Mouse (Mus musculus) kidney, postnatal 0 days (tissue): ENCODE measurements around the gene Usp22. TPM values are rescaled to one million over a fixed set of nuclear protein-coding genes. Genes with fewer than 3 reads are reported as not detected.
"Not testable (repeated sequence)": the region's sequence is repeated elsewhere in the genome, so short reads cannot be mapped to it uniquely, and the experiment has no call there.

Experiments
- ATAC-seq: fragments of 200-750 bp; cut with Nextera tagmentation; replicated peaks from 2 replicates; pipeline ENCODE4 v1.8.0; 2017; ENCODE audit warnings: low read depth, moderate number of reproducible peaks, moderate TSS enrichment, moderate library complexity; ENCODE audit not compliant: low FRiP score
- DNase-seq: peaks from one replicate; pipeline ENCODE4 v3.0.0-alpha.2; 2016; ENCODE audit warnings: low spot score
- H3K27ac ChIP-seq: fragments of 300-500 bp; sonication (generic); 2 replicates; pipeline ENCODE4 v1.5.1; 2014; ENCODE audit warnings: mild to moderate bottlenecking
- H3K27me3 ChIP-seq: fragments of 300-500 bp; sonication (generic); 2 replicates; pipeline ENCODE4 v1.6.1; 2014; ENCODE audit warnings: low read length, mixed read lengths; ENCODE audit not compliant: insufficient read depth
- H3K36me3 ChIP-seq: fragments of 300-500 bp; sonication (generic); 2 replicates; pipeline ENCODE4 v1.6.1; 2014; ENCODE audit warnings: low read length, mixed read lengths; ENCODE audit not compliant: insufficient read depth
- H3K4me1 ChIP-seq: fragments of 300-500 bp; sonication (generic); replicated peaks from 2 replicates; pipeline ENCODE4 v1.6.1; 2014; ENCODE audit warnings: antibody characterized with exemption, low read length, mixed read lengths; ENCODE audit not compliant: insufficient read depth
- H3K4me2 ChIP-seq: fragments of 300-500 bp; sonication (generic); 2 replicates; pipeline ENCODE4 v1.6.1; 2014; ENCODE audit warnings: mild to moderate bottlenecking, low read length, moderate library complexity, mixed read lengths
- H3K4me3 ChIP-seq: fragments of 300-500 bp; sonication (generic); replicated peaks from 2 replicates; pipeline ENCODE4 v1.5.1; 2014; ENCODE audit warnings: low read depth, low read length
- H3K9ac ChIP-seq: fragments of 300-500 bp; sonication (generic); 2 replicates; pipeline ENCODE4 v1.6.1; 2014; ENCODE audit warnings: low read depth, low read length
- H3K9me3 ChIP-seq: fragments of 300-500 bp; sonication (generic); replicated peaks from 2 replicates; pipeline ENCODE4 v1.6.1; 2016; ENCODE audit warnings: low read length, inconsistent platforms, mixed read lengths
- CTCF ChIP-seq: IDR thresholded peaks from 2 replicates; pipeline ENCODE4 v1.5.1; 2016; ENCODE audit warnings: antibody characterized with exemption, low read depth, mild to moderate bottlenecking, moderate library complexity
- whole genome bisulfite sequencing: fragments of 180-500 bp; shearing (Covaris S2); extraction: QIAGEN DNeasy Blood & Tissue Kit; methylation state at CpG from one replicate; pipeline ENCODE4 v1.1.7; 2014; 5-methylcytosine and 5-hydroxymethylcytosine counted together
- polyA plus RNA-seq: library from polyadenylated mRNA; unstranded; fragments of >200 nt; fragmentation: Nextera tagmentation; extraction: Ambion mirVana; gene quantifications from 2 replicates; pipeline ENCODE4 v1.2.1, GENCODE M21; 2015

The Usp22 gene
- polyA plus RNA-seq, 1 experiment from 2014 or later, result 73.0 TPM

DNA sequence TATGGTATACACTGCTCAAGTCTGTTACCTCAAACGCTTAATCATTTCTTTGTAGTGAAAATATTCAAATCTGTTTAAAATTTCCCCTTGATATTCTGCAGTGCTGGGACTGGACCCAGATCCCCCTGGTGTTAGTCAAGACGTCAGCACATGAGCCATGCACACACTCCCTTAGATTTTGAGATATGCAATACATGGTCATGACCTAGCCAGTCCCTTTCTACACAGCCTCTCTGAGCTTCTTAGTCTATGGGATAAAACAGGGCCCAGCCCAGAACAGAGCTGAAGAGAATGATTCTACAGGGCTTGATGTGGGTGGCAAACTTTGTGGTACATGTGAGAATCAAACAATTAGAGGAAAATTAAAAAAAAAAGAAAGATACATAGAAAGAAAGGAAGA, 33.2 kb downstream of the Usp22 start:
- H3K4me2 ChIP-seq, result no peak overlapping the region
- no peaks in the 10 kb centered on the region for H3K27me3 ChIP-seq
- 76% methylated on average over 2 of the region's 2 CpGs for WGBS
- no peaks in the 10 kb centered on the region for H3K4me1 ChIP-seq
- no peak for TF ChIP-seq CTCF
- no peak overlapping the region for H3K9ac ChIP-seq
- H3K36me3 ChIP-seq, result no peaks in the 10 kb centered on the region
- no peak overlapping the region for H3K4me3 ChIP-seq
- ATAC-seq, result no peak
- no peaks in the 10 kb centered on the region for H3K9me3 ChIP-seq
- no peak for DNase-seq
- no peak overlapping the region for H3K27ac ChIP-seq

DNA sequence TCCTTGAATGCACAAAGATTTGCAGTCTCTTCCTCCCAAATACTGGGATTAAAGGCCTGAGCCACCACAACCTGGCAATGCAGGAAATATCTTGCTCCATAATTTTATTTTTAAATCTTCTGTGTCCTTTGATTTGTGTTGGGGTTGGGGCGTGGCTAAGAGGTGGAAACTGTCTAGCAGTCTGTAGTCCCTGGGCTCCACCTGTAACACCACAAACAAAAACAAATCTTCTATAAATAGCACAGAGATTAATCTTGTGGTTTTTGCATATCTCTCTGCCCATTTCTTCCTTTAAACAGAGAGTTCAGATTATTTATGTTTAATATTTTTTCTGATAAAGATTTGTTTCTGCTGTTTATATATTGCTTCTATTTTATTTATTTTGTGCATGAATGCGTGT, 41.9 kb downstream of the Usp22 start:
- Histone ChIP-seq H3K27me3 (no peaks in the 10 kb centered on the region), H3K36me3 (no peaks in the 10 kb centered on the region), H3K27ac (no peak overlapping the region), H3K4me3 (no peak overlapping the region), H3K9ac (no peak overlapping the region), H3K4me2 (no peak overlapping the region), H3K9me3 (no peaks in the 10 kb centered on the region), H3K4me1 (no peaks in the 10 kb centered on the region)
- TF ChIP-seq CTCF, result no peak
- 83% methylated on average over 2 of the region's 2 CpGs for WGBS
- ATAC-seq, result no peak
- no peak for DNase-seq

- H3K27ac ChIP-seq, H3K4me2 ChIP-seq, H3K27me3 ChIP-seq, DNase-seq, ATAC-seq, H3K9ac ChIP-seq, H3K36me3 ChIP-seq, H3K4me1 ChIP-seq, H3K4me3 ChIP-seq, H3K9me3 ChIP-seq: not testable (repeated sequence)
- 85% methylated on average over 4 of the region's 4 CpGs for WGBS
These were observed 44.2 kb downstream of the Usp22 start for GRCm38 (mm10) chr11:61130646-61131045.

DNA sequence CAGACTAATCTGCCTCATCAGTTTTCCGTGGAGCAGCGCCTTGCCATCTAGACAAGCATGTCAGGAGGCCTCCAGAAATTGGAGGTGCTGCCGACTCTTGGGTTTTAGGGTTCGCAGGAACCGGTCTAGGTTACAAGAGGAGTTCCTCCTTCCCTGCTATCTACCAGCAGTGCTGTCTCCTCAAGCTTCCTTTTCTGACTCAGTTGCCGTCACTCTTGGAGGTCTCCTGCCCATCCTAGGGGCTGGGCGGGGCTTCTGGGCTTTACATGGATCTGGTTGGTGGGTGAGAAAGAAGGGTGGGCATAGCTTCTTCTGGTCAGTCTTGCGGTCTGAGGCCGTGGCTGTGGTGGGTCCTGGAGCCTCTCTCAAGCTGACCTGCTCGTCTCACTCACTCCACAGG, 45.5 kb downstream of the Usp22 start:
- TF ChIP-seq CTCF, result no peak

DNA sequence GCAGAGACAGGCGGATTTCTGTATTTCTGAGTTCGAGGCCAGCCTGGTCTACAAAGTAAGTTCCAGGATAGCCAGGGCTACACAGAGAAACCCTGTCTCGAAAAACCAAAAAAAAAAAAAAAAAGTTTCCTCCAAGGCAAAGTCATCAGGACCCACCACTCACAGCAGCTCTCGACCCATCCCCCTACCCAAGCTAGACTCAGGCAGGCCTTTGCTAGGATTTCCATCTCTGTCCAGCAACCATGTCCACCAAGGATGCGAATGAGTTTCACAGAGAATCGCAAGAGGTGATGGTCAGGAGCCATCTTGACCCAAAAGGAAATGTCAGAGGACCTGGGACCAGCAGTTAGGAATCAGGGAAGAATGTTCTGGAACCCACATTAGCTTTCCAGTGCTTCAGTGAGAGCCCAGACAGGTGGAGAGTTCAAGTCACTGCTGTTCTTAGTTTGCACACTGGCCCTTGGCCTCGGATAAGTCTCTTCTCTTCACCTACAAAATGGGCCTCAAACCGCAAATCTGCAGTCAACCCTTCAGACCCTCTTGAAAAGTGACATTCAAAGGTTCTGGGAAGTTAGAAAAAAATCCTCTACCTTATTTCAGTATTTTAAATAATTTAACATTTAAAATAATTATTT, 47.3 kb downstream of the Usp22 start:
- no peak overlapping the region for H3K27ac ChIP-seq
- no peak for ATAC-seq
- H3K27me3 ChIP-seq, result no peaks in the 10 kb centered on the region
- WGBS, result 90% methylated on average over 8 of the region's 8 CpGs
- no peak for DNase-seq
- H3K4me1 ChIP-seq, result no peaks in the 10 kb centered on the region
- no peak overlapping the region for H3K9ac ChIP-seq
- H3K4me3 ChIP-seq, result no peak overlapping the region
- H3K4me2 ChIP-seq, result no peak overlapping the region
- H3K36me3 ChIP-seq, result no peaks in the 10 kb centered on the region
- TF ChIP-seq CTCF, result no peak
- H3K9me3 ChIP-seq, result no peaks in the 10 kb centered on the region

More for the DNA sequence above, 45.5 kb downstream of the Usp22 start:
- DNase-seq, result no peak
- Histone ChIP-seq H3K4me1 (no peaks in the 10 kb centered on the region), H3K36me3 (no peaks in the 10 kb centered on the region), H3K4me2 (no peak overlapping the region), H3K4me3 (no peak overlapping the region), H3K9me3 (no peaks in the 10 kb centered on the region), H3K27ac (no peak overlapping the region), H3K9ac (no peak overlapping the region), H3K27me3 (no peaks in the 10 kb centered on the region)
- no peak for ATAC-seq
- 56% methylated on average over 10 of the region's 10 CpGs for WGBS

GRCm38 (mm10) chr11:61126606-61127355, 48.1 kb downstream of the Usp22 start, which contains the start of gene Tnfrsf13b:
Tnfrsf13b (plus strand) TSS chr11:61126755.
- Histone ChIP-seq H3K36me3 (no peaks in the 10 kb centered on the region), H3K4me3 (no peak within 1 kb of the TSS), H3K9me3 (no peaks in the 10 kb centered on the region), H3K4me2 (no peak within 1 kb of the TSS), H3K9ac (no peak within 1 kb of the TSS), H3K27me3 (no peaks in the 10 kb centered on the region), H3K4me1 (no peaks in the 10 kb centered on the region), H3K27ac (no peak within 1 kb of the TSS)
- no peak for TF ChIP-seq CTCF
- ATAC-seq, result no peak
- no peak for DNase-seq
- WGBS, result 80% methylated on average over 23 of the region's 23 CpGs
